Mouse (Mus musculus): Measurements from ENCODE around the gene Zscan5b.

DNA sequence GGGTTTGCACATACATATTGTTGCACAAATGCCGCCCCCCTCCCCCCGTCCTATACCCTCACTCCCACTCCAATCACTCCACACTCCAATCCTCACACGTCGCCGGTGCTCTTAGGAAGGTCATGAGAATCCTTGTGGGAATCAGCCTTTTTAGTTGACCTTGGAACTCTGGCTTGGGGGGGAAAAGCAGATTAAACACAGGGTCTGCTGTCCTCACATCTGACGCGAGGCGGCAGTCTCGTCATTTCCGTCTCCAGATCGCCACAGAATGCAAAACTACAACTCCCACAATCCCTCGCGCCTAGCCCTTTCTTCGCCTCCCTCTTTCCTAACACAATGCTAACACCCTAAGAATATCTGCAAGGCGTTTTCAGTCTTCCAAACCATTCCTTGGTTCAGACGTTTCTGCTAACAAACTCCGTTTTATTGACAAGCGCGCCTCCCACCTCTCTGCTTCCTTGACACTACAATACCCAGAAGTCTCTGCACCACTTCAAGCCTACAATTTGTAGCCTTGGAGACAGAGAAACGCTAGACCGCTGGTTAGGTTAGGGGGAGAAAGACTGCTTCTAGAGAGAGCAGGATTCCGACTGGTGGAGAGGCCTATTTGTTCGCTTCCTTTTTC, 61.5 kb downstream of the Zscan5b start:
- TF ChIP-seq CTCF (IDR thresholded peaks at IDR 0.05; ENCODE audit: low read depth, low read length) = no peak; the same call in 1 of the 2 replicates
- TF ChIP-seq POLR2A (IDR thresholded peaks at IDR 0.05; ENCODE audit: borderline replicate concordance, low read depth, low read length) = no peak
